Mouse (Mus musculus) midbrain, embryonic 16.5 days (tissue): ENCODE measurements around the gene Ptprt. TPM values are rescaled to one million over a fixed set of nuclear protein-coding genes. Genes with fewer than 3 reads are reported as not detected.

Source experiments
- ATAC-seq: fragments of 200-750 bp; cut with Nextera tagmentation; 2 replicates; pipeline ENCODE4 v1.8.0; 2017; ENCODE audit warnings: moderate TSS enrichment
- H3K27ac ChIP-seq: fragments of 300-500 bp; sonication (generic); 2 replicates; pipeline ENCODE4 v1.5.1; 2014; ENCODE audit warnings: mild to moderate bottlenecking, low read length, mixed read lengths
- H3K27me3 ChIP-seq: fragments of 300-500 bp; sonication (generic); 2 replicates; pipeline ENCODE4 v1.6.1; 2014; ENCODE audit warnings: low read depth, low read length, mixed read lengths; ENCODE audit not compliant: control insufficient read depth, insufficient read depth
- H3K36me3 ChIP-seq: fragments of 300-500 bp; sonication (generic); 2 replicates; pipeline ENCODE4 v1.6.1; 2014; ENCODE audit warnings: mild to moderate bottlenecking, low read length, moderate library complexity, mixed read lengths; ENCODE audit not compliant: control insufficient read depth, insufficient read depth
- H3K4me1 ChIP-seq: fragments of 300-500 bp; sonication (generic); 2 replicates; pipeline ENCODE4 v1.6.1; 2014; ENCODE audit warnings: mild to moderate bottlenecking, low read length, mixed read lengths; ENCODE audit not compliant: control insufficient read depth, insufficient read depth
- H3K4me2 ChIP-seq: fragments of 300-500 bp; sonication (generic); 2 replicates; pipeline ENCODE4 v1.6.1; 2014; ENCODE audit warnings: mild to moderate bottlenecking, low read length, mixed read lengths
- H3K4me3 ChIP-seq: fragments of 300-500 bp; sonication (generic); 2 replicates; pipeline ENCODE4 v1.5.1; 2014; ENCODE audit warnings: low read depth, mild to moderate bottlenecking, low read length, moderate library complexity, mixed read lengths
- H3K9ac ChIP-seq: fragments of 300-500 bp; sonication (generic); 2 replicates; pipeline ENCODE4 v1.6.1; 2014; ENCODE audit warnings: low read depth, low read length, mixed read lengths
- H3K9me3 ChIP-seq: fragments of 300-500 bp; sonication (generic); replicated peaks from 2 replicates; pipeline ENCODE4 v1.6.1; 2014; ENCODE audit warnings: mild to moderate bottlenecking, low read length, mixed read lengths; ENCODE audit not compliant: control insufficient read depth, poor library complexity, severe bottlenecking
- WGBS: fragments of 180-500 bp; shearing (Covaris S2); extraction: QIAGEN DNeasy Blood & Tissue Kit; methylation state at CpG from one replicate; pipeline ENCODE4 v1.1.7; 2014; 5-methylcytosine and 5-hydroxymethylcytosine counted together
- polyA plus RNA-seq: library from polyadenylated mRNA; unstranded; fragments of >200 nt; fragmentation: Nextera tagmentation; extraction: Ambion mirVana; gene quantifications from 2 replicates; pipeline ENCODE4 v1.2.1, GENCODE M21; 2015

Ptprt gene
- 11.7 and 12.4 TPM in 2 replicates for polyA plus RNA-seq

GRCm38 (mm10) chr2:162660941-162661386 is at the start of gene Ptprt:
Ptprt (minus strand) TSS chr2:162661147.
- peak; percentile 59 for ATAC-seq
- Histone ChIP-seq H3K9me3 (no peaks in the 10 kb centered on the region), H3K27me3 (no peaks in the 10 kb centered on the region), H3K9ac (peak within 1 kb of the TSS; percentile 87), H3K4me1 (peaks cover 37% of the 10 kb centered on the region), H3K27ac (peak within 1 kb of the TSS; percentile 56), H3K4me3 (peak within 1 kb of the TSS; percentile 83), H3K36me3 (no peaks in the 10 kb centered on the region), H3K4me2 (peak within 1 kb of the TSS; percentile 87)
- 0% methylated on average over 27 of the region's 73 CpGs for WGBS

GRCm38 (mm10) chr2:162710443-162710842 is 49.5 kb upstream of the Ptprt start:
- no peaks in the 10 kb centered on the region for H3K4me1 ChIP-seq
- H3K4me3 ChIP-seq: no peak overlapping the region
- no peaks in the 10 kb centered on the region for H3K36me3 ChIP-seq
- H3K9ac ChIP-seq: no peak overlapping the region
- no peaks in the 10 kb centered on the region for H3K27me3 ChIP-seq
- WGBS: 89% methylated on average over 2 of the region's 2 CpGs
- H3K9me3 ChIP-seq: no peaks in the 10 kb centered on the region
- no peak overlapping the region for H3K27ac ChIP-seq
- no peak for ATAC-seq
- H3K4me2 ChIP-seq: no peak overlapping the region

- H3K36me3 ChIP-seq: no peaks in the 10 kb centered on the region
- ATAC-seq: no peak
- WGBS: 46% methylated on average over 3 of the region's 3 CpGs
These were observed 38.7 kb upstream of the Ptprt start for GRCm38 (mm10) chr2:162699691-162700090.

GRCm38 (mm10) chr2:162699036-162699435 is 38.1 kb upstream of the Ptprt start:
- Histone ChIP-seq H3K4me2 (no peak overlapping the region), H3K27ac (no peak overlapping the region), H3K4me3 (no peak overlapping the region), H3K9ac (no peak overlapping the region), H3K4me1 (peaks cover 16% of the 10 kb centered on the region; the same call in 1 of the 2 replicates), H3K36me3 (no peaks in the 10 kb centered on the region), H3K27me3 (no peaks in the 10 kb centered on the region), H3K9me3 (no peaks in the 10 kb centered on the region)
- no peak for ATAC-seq

More at GRCm38 (mm10) chr2:162699691-162700090, 38.7 kb upstream of the Ptprt start:
- 0 out of 2 replicates have a peak overlapping the region, but pooled peaks have one; percentile 13 for H3K27ac ChIP-seq
- H3K4me3 ChIP-seq: no peak overlapping the region
- peaks cover 19% of the 10 kb centered on the region; the same call in 1 of the 2 replicates for H3K4me1 ChIP-seq
- H3K27me3 ChIP-seq: no peaks in the 10 kb centered on the region
- H3K4me2 ChIP-seq: no peak overlapping the region
- H3K9me3 ChIP-seq: no peaks in the 10 kb centered on the region
- no peak overlapping the region for H3K9ac ChIP-seq

- no peak overlapping the region for H3K4me3 ChIP-seq
- H3K4me1 ChIP-seq: peaks cover 16% of the 10 kb centered on the region; the same call in 1 of the 2 replicates
- 0 out of 2 replicates have a peak overlapping the region, but pooled peaks have one; percentile 9 for H3K4me2 ChIP-seq
- no peak overlapping the region for H3K27ac ChIP-seq
- WGBS: 38% methylated on average over 8 of the region's 8 CpGs
- H3K9ac ChIP-seq: 0 out of 2 replicates have a peak overlapping the region, but pooled peaks have one; percentile 20
- no peak for ATAC-seq
- no peaks in the 10 kb centered on the region for H3K27me3 ChIP-seq
- H3K9me3 ChIP-seq: no peaks in the 10 kb centered on the region
- H3K36me3 ChIP-seq: no peaks in the 10 kb centered on the region
These were observed 37.1 kb upstream of the Ptprt start for GRCm38 (mm10) chr2:162698068-162698467.

GRCm38 (mm10) chr2:162697151-162697550 is 36.2 kb upstream of the Ptprt start:
- Histone ChIP-seq H3K9me3 (no peaks in the 10 kb centered on the region), H3K4me3 (no peak overlapping the region), H3K9ac (no peak overlapping the region), H3K27ac (no peak overlapping the region), H3K36me3 (no peaks in the 10 kb centered on the region), H3K4me1 (peaks cover 16% of the 10 kb centered on the region; the same call in 1 of the 2 replicates), H3K27me3 (no peaks in the 10 kb centered on the region), H3K4me2 (no peak overlapping the region)
- ATAC-seq: no peak
- 76% methylated on average over 10 of the region's 10 CpGs for WGBS

- no peak overlapping the region for H3K27ac ChIP-seq
- WGBS: 95% methylated on average over 12 of the region's 12 CpGs
- H3K27me3 ChIP-seq: no peaks in the 10 kb centered on the region
- no peak overlapping the region for H3K9ac ChIP-seq
- H3K4me1 ChIP-seq: no peaks in the 10 kb centered on the region
- ATAC-seq: no peak
- H3K9me3 ChIP-seq: no peaks in the 10 kb centered on the region
- H3K4me3 ChIP-seq: no peak overlapping the region
- no peak overlapping the region for H3K4me2 ChIP-seq
- no peaks in the 10 kb centered on the region for H3K36me3 ChIP-seq
These were observed 31.2 kb upstream of the Ptprt start for GRCm38 (mm10) chr2:162692143-162692542.

- WGBS: 4% methylated on average over 6 of the region's 6 CpGs
- Histone ChIP-seq H3K4me2 (no peak overlapping the region), H3K4me1 (0 out of 2 replicates have a peak, but pooled peaks cover under 1% of the 10 kb centered on the region), H3K27me3 (no peaks in the 10 kb centered on the region), H3K36me3 (no peaks in the 10 kb centered on the region), H3K27ac (no peak overlapping the region), H3K9me3 (no peaks in the 10 kb centered on the region), H3K9ac (no peak overlapping the region), H3K4me3 (no peak overlapping the region)
- ATAC-seq: no peak
These were observed 21.7 kb upstream of the Ptprt start for GRCm38 (mm10) chr2:162682674-162683073.

- Histone ChIP-seq H3K9ac (peak overlapping the region; percentile 87; the same call in 1 of the 2 replicates), H3K4me2 (peak overlapping the region; percentile 87)
- WGBS: 11% methylated on average over 1 of the region's 1 CpGs
These were observed 1.6 kb upstream of the Ptprt start for GRCm38 (mm10) chr2:162662431-162662970.

More at GRCm38 (mm10) chr2:162662431-162662970, 1.6 kb upstream of the Ptprt start:
- no peak overlapping the region for H3K27ac ChIP-seq
- H3K36me3 ChIP-seq: no peaks in the 10 kb centered on the region
- peaks cover 29% of the 10 kb centered on the region for H3K4me1 ChIP-seq
- ATAC-seq: no peak
- peak overlapping the region; percentile 83 for H3K4me3 ChIP-seq
- no peaks in the 10 kb centered on the region for H3K27me3 ChIP-seq
- no peaks in the 10 kb centered on the region for H3K9me3 ChIP-seq
